Mouse (Mus musculus): ENCODE results near the gene Ankdd1a.

- TF ChIP-seq CTCF (IDR thresholded peaks at IDR 0.05; ENCODE audit: low read depth) (no peak), EP300 (IDR thresholded peaks at IDR 0.05; ENCODE audit: low read depth) (no peak)
Observed at GRCm38 (mm10) chr9:65508449-65508848, 11.5 kb downstream of the Ankdd1a start.
